In genomic region chr9:42094028-42094551, GRCm38 (mm10) we compare ENCODE assay signal across 15 mouse cellular contexts. TPM values are rescaled to one million over a fixed set of nuclear protein-coding genes. Genes with fewer than 3 reads are reported as not detected.
DNase-seq lines count a peak whose midpoint lies in the region; TF ChIP-seq lines count a peak whose summit lies in the region.
"Had no signal": no experiment of that assay in that cellular context is flagged by ENCODE, and none has a peak within 500 bp of the region (broad histone marks: within the 10 kb centered on the region; RNA-seq: fewer than 3 reads in every experiment).

No protein-coding gene starts in this region.

- no peaks in the 10 kb centered on the region for H3K9me3 ChIP-seq in heart, embryonic 10.5 days
- H3K9me3 ChIP-seq: embryonic facial prominence, embryonic 13.5 days; forebrain, embryonic 10.5 days; heart, embryonic 12.5 days; midbrain, embryonic 15.5 days; neural tube, embryonic 13.5 days had no signal

- H3K27ac ChIP-seq in olfactory bulb, adult 2 months (ENCODE audit: insufficient read depth, low read depth, low read length): peak overlapping the region; percentile 36; the same call in 1 of the 2 replicates
- H3K27ac ChIP-seq in heart, embryonic 10.5 days: no peak overlapping the region
- H3K27ac ChIP-seq: embryonic facial prominence, embryonic 13.5 days; forebrain, embryonic 10.5 days; midbrain, embryonic 15.5 days; neural tube, embryonic 13.5 days had no signal

- no peak for TF ChIP-seq POLR2A in olfactory bulb, adult 2 months (IDR thresholded peaks at IDR 0.05; ENCODE audit: insufficient read depth, low read depth, low read length)

- TF ChIP-seq CTCF in olfactory bulb, adult 2 months (IDR thresholded peaks at IDR 0.05; ENCODE audit: insufficient read depth, low read depth, low read length): no peak

- DNase-seq in frontal cortex, postnatal 36 days (ENCODE audit: low spot score in 2 of 2): peak; percentile 56 to 66
- DNase-seq in frontal cortex, postnatal 25 days (ENCODE audit: low spot score in 2 of 2): no peak
- DNase-seq in right cerebral cortex, adult 2 months (ENCODE audit: low spot score in 2 of 2): peak; percentile 52 to 54
- no peak for DNase-seq in right cerebral cortex, postnatal 4 days
- peak; percentile 49 to 53 for DNase-seq in adrenal gland, postnatal 36 days
- no peak for DNase-seq in heart, embryonic 10.5 days (ENCODE audit: low spot score)
- DNase-seq in embryo, embryonic 10 days (ENCODE audit: low spot score): no peak
- DNase-seq: cerebellum, adult 11-12 months; lung, adult 2 months had no signal

- no peaks in the 10 kb centered on the region for H3K27me3 ChIP-seq in heart, embryonic 10.5 days (ENCODE audit: insufficient read depth, poor library complexity, severe bottlenecking)
- H3K27me3 ChIP-seq: embryonic facial prominence, embryonic 13.5 days; midbrain, embryonic 15.5 days; neural tube, embryonic 13.5 days had no signal

- no peak overlapping the region for H3K4me3 ChIP-seq in olfactory bulb, adult 2 months (ENCODE audit: insufficient read depth, low read depth, low read length)
- H3K4me3 ChIP-seq in heart, embryonic 10.5 days: no peak overlapping the region
- H3K4me3 ChIP-seq: embryonic facial prominence, embryonic 13.5 days; forebrain, embryonic 10.5 days; heart, embryonic 12.5 days; midbrain, embryonic 15.5 days; neural tube, embryonic 13.5 days had no signal

- 75% methylated on average over 7 of the region's 7 CpGs for WGBS in olfactory bulb, adult 2 months
- WGBS in heart, embryonic 10.5 days: 82% methylated on average over 7 of the region's 7 CpGs

- peaks cover 12% of the 10 kb centered on the region for H3K4me1 ChIP-seq in olfactory bulb, adult 2 months (ENCODE audit: control insufficient read depth, insufficient read depth, low read length)
- peaks cover 9% of the 10 kb centered on the region; the same call in 1 of the 2 replicates for H3K4me1 ChIP-seq in heart, embryonic 10.5 days
- H3K4me1 ChIP-seq: embryonic facial prominence, embryonic 13.5 days; forebrain, embryonic 10.5 days; midbrain, embryonic 15.5 days had no signal

- peaks cover 15% of the 10 kb centered on the region; the same call in 1 of the 2 replicates for H3K36me3 ChIP-seq in heart, embryonic 10.5 days
- H3K36me3 ChIP-seq: forebrain, embryonic 10.5 days; heart, embryonic 12.5 days had no signal

RNA-seq across cellular contexts. Expression of gene Sorl1, which starts 30.0 kb away (rescaled TPM):
- 10 to 100 TPM; 19.6 to 33.3 TPM for total RNA-seq in adrenal gland, postnatal 36 days (2021)
- polyA plus RNA-seq in olfactory bulb, adult 2 months (2012; ENCODE audit: insufficient read depth, insufficient read length, low replicate concordance, missing spikeins): not detected in 2 replicates
- polyA plus RNA-seq in heart, embryonic 10.5 days (2016; fragmentation: Nextera tagmentation; extraction: Ambion mirVana): 6.8 and 12.6 TPM in 2 replicates

Comparison
In these comparisons a context has a peak if more than half of its experiments do, and no peak if none do; other contexts are left out.
1. DNase-seq: peak in frontal cortex, postnatal 36 days (2 of 2), right cerebral cortex, adult 2 months (2 of 2) and adrenal gland, postnatal 36 days (2 of 2); none in frontal cortex, postnatal 25 days (0 of 2), right cerebral cortex, postnatal 4 days (single experiment), heart, embryonic 10.5 days (single experiment) and embryo, embryonic 10 days (single experiment).